Mouse (Mus musculus) MEL (cell line): ENCODE measurements around the gene Lce3f. TPM values are rescaled to one million over a fixed set of nuclear protein-coding genes. Genes with fewer than 3 reads are reported as not detected.

ENCODE experiments used
- DNase-seq: peaks from one replicate; pipeline ENCODE4 v3.0.0; 2011; ENCODE audit warnings: low read depth, low spot score
- H3K27ac ChIP-seq: 2 replicates; pipeline ENCODE4 v1.5.1; 2012; ENCODE audit warnings: low read depth, mild to moderate bottlenecking, control low read depth, low read length, moderate library complexity; ENCODE audit not compliant: control insufficient read depth
- H3K27me3 ChIP-seq, 2 experiments: fragments of 150-350 bp in 1 of 2; sonication (generic) in 1 of 2; 2 replicates each; pipeline ENCODE4 v1.6.1; 2012; ENCODE audit warnings: low read length in 2 of 2, mild to moderate bottlenecking in 2 of 2, improper control_type of control experiment in 1 of 2, moderate library complexity in 1 of 2; ENCODE audit not compliant: insufficient read depth in 2 of 2, control insufficient read depth in 1 of 2
- H3K36me3 ChIP-seq, 2 experiments: 2 replicates each; pipeline ENCODE4 v1.6.1; 2012 to 2014; ENCODE audit warnings: low read length in 2 of 2, improper control_type of control experiment in 1 of 2, inconsistent platforms in 1 of 2, mild to moderate bottlenecking in 1 of 2; ENCODE audit not compliant: insufficient read depth in 2 of 2, control insufficient read depth in 1 of 2
- H3K4me1 ChIP-seq, 2 experiments: fragments of 150-350 bp in 1 of 2; sonication (generic) in 1 of 2; 2 replicates each; pipeline ENCODE4 v1.6.1; 2012; ENCODE audit warnings: low read length in 2 of 2, improper control_type of control experiment in 1 of 2, mild to moderate bottlenecking in 1 of 2; ENCODE audit not compliant: insufficient read depth in 2 of 2, control insufficient read depth in 1 of 2
- H3K4me3 ChIP-seq, 2 experiments: fragments of 150-350 bp in 1 of 2; sonication (generic) in 1 of 2; 2 replicates each; pipeline ENCODE4 v1.5.1; 2012; ENCODE audit warnings: low read depth in 2 of 2, low read length in 2 of 2, mild to moderate bottlenecking in 2 of 2, moderate library complexity in 2 of 2, control low read depth in 1 of 2, improper control_type of control experiment in 1 of 2; ENCODE audit not compliant: control insufficient read depth in 1 of 2, insufficient read depth in 1 of 2
- H3K79me2 ChIP-seq: 2 replicates; pipeline ENCODE4 v1.6.1; 2012; ENCODE audit warnings: mild to moderate bottlenecking, low read length, moderate library complexity; ENCODE audit not compliant: control insufficient read depth, poor library complexity, insufficient read depth
- H3K9ac ChIP-seq: 2 replicates; pipeline ENCODE4 v1.6.1; 2012; ENCODE audit warnings: low read depth, mild to moderate bottlenecking, control low read depth, low read length, moderate library complexity; ENCODE audit not compliant: control insufficient read depth, poor library complexity, severe bottlenecking
- H3K9me3 ChIP-seq: fragments of 150-350 bp; sonication (generic); replicated peaks from 2 replicates; pipeline ENCODE4 v1.6.1; 2012; ENCODE audit warnings: mild to moderate bottlenecking, low read length, improper control_type of control experiment, moderate library complexity; ENCODE audit not compliant: insufficient read depth
- BHLHE40 ChIP-seq: IDR thresholded peaks from 2 replicates; pipeline ENCODE4 v1.6.1; 2012; ENCODE audit warnings: low read depth, mild to moderate bottlenecking, inconsistent platforms, low read length, improper control_type of control experiment, borderline replicate concordance
- CHD1 ChIP-seq: IDR thresholded peaks from 2 replicates; pipeline ENCODE4 v1.6.1; 2012; ENCODE audit warnings: low read depth, mild to moderate bottlenecking, inconsistent platforms, low read length, improper control_type of control experiment
- E2F4 ChIP-seq: IDR thresholded peaks from 2 replicates; pipeline ENCODE4 v1.6.1; 2011; ENCODE audit warnings: low read depth, low read length, improper control_type of control experiment, borderline replicate concordance
- ELF1 ChIP-seq: IDR thresholded peaks from 2 replicates; pipeline ENCODE4 v1.6.1; 2014; ENCODE audit warnings: low read depth, mild to moderate bottlenecking, inconsistent platforms, low read length, improper control_type of control experiment, moderate library complexity
- GABPA ChIP-seq: IDR thresholded peaks from 2 replicates; pipeline ENCODE4 v1.6.1; 2012; ENCODE audit warnings: low read depth, mild to moderate bottlenecking, inconsistent platforms, low read length, improper control_type of control experiment, moderate library complexity
- GATA1 ChIP-seq: IDR thresholded peaks from 2 replicates; pipeline ENCODE4 v1.6.1; 2011; ENCODE audit warnings: low read depth, low read length, improper control_type of control experiment
- KAT2A ChIP-seq: conservative IDR thresholded peaks from 2 replicates; pipeline ENCODE4 v1.6.1; 2012; ENCODE audit warnings: low read depth, low read length, improper control_type of control experiment, inconsistent platforms
- MAFK ChIP-seq: IDR thresholded peaks from 2 replicates; pipeline ENCODE4 v1.6.1; 2011; ENCODE audit warnings: low read depth, mild to moderate bottlenecking, low read length, improper control_type of control experiment, borderline replicate concordance
- MEF2A ChIP-seq: IDR thresholded peaks from 2 replicates; pipeline ENCODE4 v1.6.1; 2014; ENCODE audit warnings: low read depth, mild to moderate bottlenecking, inconsistent platforms, low read length, improper control_type of control experiment; ENCODE audit not compliant: poor library complexity, insufficient replicate concordance, severe bottlenecking; ENCODE audit errors: extremely low read depth
- MXI1 ChIP-seq: IDR thresholded peaks from 2 replicates; pipeline ENCODE4 v1.6.1; 2011; ENCODE audit warnings: mild to moderate bottlenecking, low read depth, low read length, improper control_type of control experiment
- MYB ChIP-seq: IDR thresholded peaks from 2 replicates; pipeline ENCODE4 v1.6.1; 2011; ENCODE audit warnings: mild to moderate bottlenecking, low read depth, low read length, improper control_type of control experiment
- POLR2AphosphoS2 ChIP-seq: IDR thresholded peaks from 2 replicates; pipeline ENCODE4 v1.6.1; 2011; ENCODE audit warnings: low read length, improper control_type of control experiment
- RAD21 ChIP-seq: IDR thresholded peaks from 2 replicates; pipeline ENCODE4 v1.6.1; 2011; ENCODE audit warnings: mild to moderate bottlenecking, low read depth, low read length, improper control_type of control experiment
- RCOR1 ChIP-seq: IDR thresholded peaks from 2 replicates; pipeline ENCODE4 v1.6.1; 2012; ENCODE audit warnings: low read depth, mild to moderate bottlenecking, inconsistent platforms, low read length, improper control_type of control experiment
- UBTF ChIP-seq: IDR thresholded peaks from 2 replicates; pipeline ENCODE4 v1.6.1; 2012; ENCODE audit warnings: low read depth, mild to moderate bottlenecking, inconsistent platforms, low read length, improper control_type of control experiment, moderate library complexity, borderline replicate concordance; ENCODE audit not compliant: insufficient read depth
- USF2 ChIP-seq, 2 experiments: IDR thresholded peaks; 2 replicates each; pipeline ENCODE4 v1.6.1; 2011 to 2012; ENCODE audit warnings: improper control_type of control experiment in 2 of 2, low read length in 2 of 2, borderline replicate concordance in 1 of 2, inconsistent platforms in 1 of 2, low read depth in 1 of 2, mild to moderate bottlenecking in 1 of 2; ENCODE audit not compliant: insufficient read depth in 1 of 2
- polyA plus RNA-seq, 2 experiments: library from polyadenylated mRNA; stranded (reverse) in 1 of 2; unstranded in 1 of 2; fragments of >175 nt in 1 of 2; fragments of >200 nt in 1 of 2; gene quantifications; 2 replicates each; pipeline versions ENCODE4 v1.2.1 to v1.2.4; 2012; ENCODE audit warnings: low replicate concordance in 2 of 2, low read depth in 1 of 2; ENCODE audit not compliant: insufficient read length in 2 of 2, insufficient read depth in 1 of 2, missing spikeins in 1 of 2
- total RNA-seq: library from RNA; depleted of rRNA; stranded (reverse); fragments of 300-350 nt; gene quantifications from 2 replicates; pipeline ENCODE4 v1.2.3, GENCODE M21; 2012

Lce3f gene
- total and polyA plus RNA-seq, 3 experiments: not detected

DNA sequence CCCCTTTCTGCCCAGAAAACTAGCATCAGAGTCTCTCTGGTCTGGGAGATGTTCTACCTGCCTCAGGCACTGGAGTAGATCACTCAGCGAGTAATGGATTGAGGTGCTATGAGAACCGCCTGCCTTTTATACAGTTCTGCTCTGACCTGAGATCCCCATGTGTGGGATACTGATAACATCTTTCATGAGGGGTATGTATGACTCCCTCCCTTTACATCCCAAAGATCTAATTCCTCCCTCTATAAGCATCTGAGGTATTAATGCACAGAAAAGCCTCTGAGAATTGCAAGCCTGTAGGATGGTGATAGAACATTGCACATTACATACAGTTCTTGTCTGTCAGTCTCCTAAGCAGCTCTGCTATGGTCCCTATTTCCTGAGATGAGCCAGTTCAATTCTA, 26.9 kb downstream of the Lce3f start, which contains the start of gene Lce1m:
TSS of gene Lce1m (minus strand) at position 101 of the 400 bp plus-strand sequence.
- H3K27me3 ChIP-seq: no peaks in the 10 kb centered on the region
- TF ChIP-seq ELF1 (no peak), KAT2A (no peak), MYB (no peak), GATA1 (no peak), MXI1 (no peak), MEF2A (no peak), E2F4 (no peak)
- TF ChIP-seq, all 39 proteins: peak for 0
- no peaks in the 10 kb centered on the region for H3K36me3 ChIP-seq
- no peak within 1 kb of the TSS for H3K4me3 ChIP-seq
- DNase-seq: no peak
- no peak within 1 kb of the TSS for H3K9ac ChIP-seq
- H3K9me3 ChIP-seq: no peaks in the 10 kb centered on the region
- no peak within 1 kb of the TSS for H3K27ac ChIP-seq
- no peaks in the 10 kb centered on the region for H3K4me1 ChIP-seq
- H3K79me2 ChIP-seq: no peaks in the 10 kb centered on the region

DNA sequence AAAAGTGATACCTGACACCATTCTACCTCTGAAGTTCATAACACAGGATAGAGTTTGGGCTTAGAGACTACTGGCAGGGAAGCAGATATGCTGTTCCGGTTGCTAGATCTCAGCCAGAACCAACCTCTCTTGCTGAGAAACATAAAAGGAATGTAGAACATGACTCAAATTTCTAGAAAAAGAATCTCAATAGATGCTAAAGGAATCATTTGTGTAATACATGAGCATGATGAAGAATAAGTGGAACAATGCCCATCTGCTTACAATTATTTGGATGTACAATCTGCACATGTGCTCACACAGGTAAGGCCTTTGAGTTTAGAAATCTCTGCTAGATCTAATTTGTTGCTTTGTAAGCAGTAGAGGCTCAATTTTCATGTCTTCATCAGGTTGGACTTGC, 29.1 kb downstream of the Lce3f start:
- H3K9ac ChIP-seq: no peak overlapping the region
- H3K9me3 ChIP-seq: no peaks in the 10 kb centered on the region
- H3K27me3 ChIP-seq: no peaks in the 10 kb centered on the region
- H3K4me1 ChIP-seq: no peaks in the 10 kb centered on the region
- H3K27ac ChIP-seq: no peak overlapping the region
- TF ChIP-seq BHLHE40 (no peak), GABPA (no peak), RAD21 (no peak), CHD1 (no peak), UBTF (no peak), POLR2AphosphoS2 (no peak), MAFK (no peak), USF2 (IDR thresholded peaks at IDR 0.05; ENCODE audit: borderline replicate concordance in 1 of 2, insufficient read depth in 1 of 2, low read depth in 1 of 2, low read length in 2 of 2) (no peak), MEF2A (no peak), ELF1 (no peak), RCOR1 (no peak)
- DNase-seq: no peak
- no peaks in the 10 kb centered on the region for H3K79me2 ChIP-seq
- H3K4me3 ChIP-seq: no peak overlapping the region
- no peaks in the 10 kb centered on the region for H3K36me3 ChIP-seq
